Comparison of ENCODE assay signal across 24 mouse cellular contexts in the genomic region with DNA sequence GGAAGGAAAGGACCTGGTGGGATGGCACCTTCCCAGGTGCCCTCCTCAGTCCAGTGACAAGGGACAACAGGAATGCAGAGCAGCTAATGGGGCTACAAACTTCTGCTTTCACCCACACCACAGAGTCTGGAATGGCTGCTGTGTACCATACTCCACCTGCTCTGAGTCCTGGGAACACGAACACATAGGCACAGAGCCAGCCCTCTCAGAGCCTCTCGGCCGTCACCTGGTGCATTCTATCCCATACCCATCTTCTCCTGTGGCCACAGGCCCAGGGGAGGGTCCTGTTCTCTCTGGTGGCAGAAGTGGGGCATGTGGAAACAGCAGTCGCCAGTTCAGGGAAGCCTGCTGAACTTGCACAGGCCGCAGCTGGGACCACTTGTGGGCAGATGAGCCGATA.
"Had no signal": no experiment of that assay in that cellular context is flagged by ENCODE, and none has a peak within 500 bp of the region (broad histone marks: within the 10 kb centered on the region; RNA-seq: fewer than 3 reads in every experiment).

No protein-coding gene starts in this region.

- DNase-seq: cerebellum, adult 2 months; cerebellum, adult 8-10 months; cerebellum, adult 9-10 months; cerebellum, adult 9-11 months; cerebellum, postnatal 10 days; embryo, embryonic 11 days; forebrain, postnatal 0 days; gastrocnemius, adult 2 months; gastrocnemius, postnatal 10 days; gastrocnemius, postnatal 25 days; gastrocnemius, postnatal 36 days had no signal

- H3K27me3 ChIP-seq: embryonic facial prominence, embryonic 12.5 days; embryonic facial prominence, embryonic 13.5 days; embryonic facial prominence, embryonic 15.5 days; forebrain, embryonic 12.5 days; forebrain, embryonic 13.5 days; forebrain, embryonic 15.5 days; heart, embryonic 12.5 days had no signal

- H3K4me3 ChIP-seq: embryonic facial prominence, embryonic 10.5 days; embryonic facial prominence, embryonic 12.5 days; embryonic facial prominence, embryonic 13.5 days; embryonic facial prominence, embryonic 15.5 days; erythroblast, embryonic 14.5 days; forebrain, embryonic 10.5 days; forebrain, embryonic 12.5 days; forebrain, embryonic 13.5 days; forebrain, embryonic 15.5 days; gastrocnemius, adult 2 months; heart, embryonic 10.5 days; heart, embryonic 12.5 days had no signal

- H3K4me1 ChIP-seq: embryonic facial prominence, embryonic 15.5 days; forebrain, embryonic 12.5 days had no signal

- H3K27ac ChIP-seq: embryonic facial prominence, embryonic 10.5 days; embryonic facial prominence, embryonic 12.5 days; embryonic facial prominence, embryonic 13.5 days; embryonic facial prominence, embryonic 15.5 days; forebrain, embryonic 10.5 days; forebrain, embryonic 12.5 days; forebrain, embryonic 13.5 days; forebrain, embryonic 15.5 days; heart, embryonic 10.5 days had no signal

- H3K9ac ChIP-seq: embryonic facial prominence, embryonic 12.5 days; embryonic facial prominence, embryonic 13.5 days; embryonic facial prominence, embryonic 15.5 days; forebrain, embryonic 12.5 days; forebrain, embryonic 13.5 days; forebrain, embryonic 15.5 days; forebrain, postnatal 0 days; heart, embryonic 12.5 days had no signal

- ATAC-seq: forebrain, embryonic 13.5 days; forebrain, embryonic 14.5 days; forebrain, embryonic 15.5 days; forebrain, embryonic 16.5 days; forebrain, postnatal 0 days had no signal
